Mouse (Mus musculus) intestine, postnatal 0 days (tissue): ENCODE measurements around the gene Fig4. TPM values are rescaled to one million over a fixed set of nuclear protein-coding genes. Genes with fewer than 3 reads are reported as not detected.

Experiments used
- ATAC-seq: fragments of 200-750 bp; cut with Nextera tagmentation; 2 replicates; pipeline ENCODE4 v1.8.0; 2017; ENCODE audit warnings: mild to moderate bottlenecking, moderate TSS enrichment, moderate library complexity
- H3K27ac ChIP-seq: fragments of 300-500 bp; sonication (generic); 2 replicates; pipeline ENCODE4 v1.5.1; 2014; ENCODE audit warnings: mild to moderate bottlenecking, low read depth, low read length, moderate library complexity
- H3K27me3 ChIP-seq: fragments of 300-500 bp; sonication (generic); replicated peaks from 2 replicates; pipeline ENCODE4 v1.6.1; 2014; ENCODE audit warnings: low read length, mixed read lengths; ENCODE audit not compliant: control insufficient read depth, insufficient read depth
- H3K36me3 ChIP-seq: fragments of 300-500 bp; sonication (generic); 2 replicates; pipeline ENCODE4 v1.6.1; 2014; ENCODE audit warnings: mild to moderate bottlenecking, moderate library complexity; ENCODE audit not compliant: control insufficient read depth, insufficient read depth
- H3K4me1 ChIP-seq: fragments of 300-500 bp; sonication (generic); replicated peaks from 2 replicates; pipeline ENCODE4 v1.6.1; 2014; ENCODE audit warnings: antibody characterized with exemption, low read length, mixed read lengths; ENCODE audit not compliant: control insufficient read depth, insufficient read depth
- H3K4me2 ChIP-seq: fragments of 300-500 bp; sonication (generic); replicated peaks from 2 replicates; pipeline ENCODE4 v1.6.1; 2014; ENCODE audit warnings: low read depth, mild to moderate bottlenecking, moderate library complexity
- H3K4me3 ChIP-seq: fragments of 300-500 bp; sonication (generic); 2 replicates; pipeline ENCODE4 v1.5.1; 2014; ENCODE audit warnings: low read depth, low read length
- H3K9ac ChIP-seq: fragments of 300-500 bp; sonication (generic); 2 replicates; pipeline ENCODE4 v1.6.1; 2014; ENCODE audit warnings: mild to moderate bottlenecking, low read depth, low read length
- H3K9me3 ChIP-seq: fragments of 300-500 bp; sonication (generic); 2 replicates; pipeline ENCODE4 v1.6.1; 2016; ENCODE audit warnings: mixed run types; ENCODE audit not compliant: control insufficient read depth
- CTCF ChIP-seq: sonication (generic); IDR thresholded peaks from 2 replicates; pipeline ENCODE4 v1.5.1; 2016; ENCODE audit warnings: low read depth, mild to moderate bottlenecking, control low read depth, antibody characterized with exemption, moderate library complexity
- WGBS: fragments of 180-500 bp; shearing (Covaris S2); extraction: QIAGEN DNeasy Blood & Tissue Kit; methylation state at CpG from one replicate; pipeline ENCODE4 v1.1.7; 2014; 5-methylcytosine and 5-hydroxymethylcytosine counted together
- polyA plus RNA-seq: library from polyadenylated mRNA; unstranded; fragments of >200 nt; fragmentation: Nextera tagmentation; extraction: Ambion mirVana; gene quantifications from 2 replicates; pipeline ENCODE4 v1.2.1, GENCODE M21; 2015

Gene Fig4
- polyA plus RNA-seq, 1 experiment from 2014 or later = 10.6 TPM

DNA sequence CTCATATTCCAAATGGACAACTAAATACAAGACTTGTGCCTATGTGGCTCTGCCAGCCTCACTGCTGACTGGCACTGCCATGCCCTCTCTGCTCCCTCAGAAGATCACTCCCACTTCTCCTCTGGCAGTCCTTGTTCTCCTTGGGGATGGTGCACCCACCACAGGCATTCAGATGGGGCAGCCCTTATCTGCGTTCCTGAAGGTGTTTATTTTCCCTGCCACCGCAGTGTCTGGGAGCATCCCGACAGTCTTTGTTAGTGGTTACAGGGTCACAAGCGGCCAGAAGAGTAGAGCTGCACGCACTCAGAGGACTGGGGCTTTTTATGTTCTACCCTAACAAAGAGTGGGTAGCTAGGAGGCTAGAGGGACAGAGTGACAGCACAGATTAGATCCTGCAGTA lies 98.9 kb downstream of the Fig4 start:
- WGBS = 27% methylated on average over 5 of the region's 5 CpGs
- Histone ChIP-seq H3K4me1 (no peaks in the 10 kb centered on the region), H3K9ac (no peak overlapping the region), H3K4me3 (no peak overlapping the region), H3K36me3 (no peaks in the 10 kb centered on the region), H3K27me3 (no peaks in the 10 kb centered on the region), H3K27ac (no peak overlapping the region), H3K4me2 (no peak overlapping the region), H3K9me3 (no peaks in the 10 kb centered on the region)
- no peak for TF ChIP-seq CTCF
- ATAC-seq = no peak

DNA sequence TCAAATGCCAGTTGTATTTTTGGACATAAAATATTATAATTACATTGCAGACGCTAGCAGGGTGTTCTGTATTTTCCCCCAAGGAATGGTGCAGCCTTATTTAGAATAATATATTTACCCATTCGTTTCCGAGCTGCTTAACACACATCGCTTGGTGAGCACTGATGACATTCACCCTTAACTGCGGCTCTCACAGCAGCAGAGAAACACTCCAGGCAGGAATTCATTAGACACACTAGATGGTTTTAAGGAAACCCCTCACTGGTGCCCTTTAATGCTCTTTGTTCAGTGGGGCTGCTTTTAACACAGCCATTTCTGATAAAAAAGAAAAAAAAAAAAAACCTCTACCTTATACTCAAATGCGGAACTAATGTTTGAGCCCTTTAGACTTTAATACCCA lies 104.3 kb downstream of the Fig4 start:
- Histone ChIP-seq H3K9me3 (no peaks in the 10 kb centered on the region), H3K36me3 (no peaks in the 10 kb centered on the region), H3K27ac (no peak overlapping the region), H3K27me3 (no peaks in the 10 kb centered on the region), H3K4me2 (no peak overlapping the region), H3K4me1 (no peaks in the 10 kb centered on the region), H3K9ac (no peak overlapping the region), H3K4me3 (no peak overlapping the region)
- no peak for TF ChIP-seq CTCF
- no peak for ATAC-seq
- 90% methylated on average over 6 of the region's 6 CpGs for WGBS

DNA sequence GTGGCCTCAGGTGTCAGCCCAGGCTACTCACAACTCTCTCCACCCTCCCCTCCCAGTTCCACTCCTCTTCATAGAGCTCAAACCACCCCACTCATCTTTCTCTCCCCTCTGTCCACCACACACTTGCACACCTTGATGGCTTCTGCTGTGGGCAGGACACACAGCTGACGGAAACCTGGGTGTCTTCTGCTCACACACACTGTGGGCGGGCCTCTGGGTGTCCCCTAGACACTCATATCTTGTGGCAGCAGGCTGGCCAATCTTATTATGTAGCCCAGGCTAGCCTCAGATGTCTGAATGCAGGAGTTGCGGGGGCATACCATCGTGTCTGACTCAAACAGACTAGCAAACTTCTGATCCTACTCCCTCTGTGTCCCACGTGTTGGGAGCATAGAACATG lies 105.3 kb downstream of the Fig4 start:
- no peaks in the 10 kb centered on the region for H3K27me3 ChIP-seq
- H3K27ac ChIP-seq = no peak overlapping the region
- no peak for ATAC-seq
- H3K9ac ChIP-seq = no peak overlapping the region
- H3K4me2 ChIP-seq = no peak overlapping the region
- 92% methylated on average over 5 of the region's 5 CpGs for WGBS
- H3K4me3 ChIP-seq = no peak overlapping the region
- H3K9me3 ChIP-seq = no peaks in the 10 kb centered on the region
- H3K36me3 ChIP-seq = no peaks in the 10 kb centered on the region
- TF ChIP-seq CTCF = no peak
- H3K4me1 ChIP-seq = no peaks in the 10 kb centered on the region

DNA sequence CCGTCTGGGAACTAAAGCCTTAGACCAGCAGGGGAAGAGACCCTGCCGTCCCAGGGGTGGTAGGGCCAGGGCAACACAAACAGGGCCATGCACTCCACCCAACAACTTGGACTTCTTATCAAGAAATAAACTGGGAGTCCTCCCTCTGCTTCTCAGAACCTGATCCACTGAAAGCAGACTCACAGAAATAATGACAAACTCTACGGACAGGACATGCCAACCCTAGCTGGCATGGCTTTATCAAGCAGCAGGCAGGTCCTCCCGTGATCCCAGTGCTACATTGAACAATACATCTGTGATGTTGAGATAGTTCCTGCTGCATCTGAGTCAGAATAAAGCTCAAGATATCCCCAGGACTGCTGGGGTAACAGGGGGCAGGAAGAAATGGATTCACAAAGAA lies 106.8 kb downstream of the Fig4 start:
- H3K9ac ChIP-seq = no peak overlapping the region
- H3K36me3 ChIP-seq = no peaks in the 10 kb centered on the region
- no peak overlapping the region for H3K27ac ChIP-seq
- H3K9me3 ChIP-seq = no peaks in the 10 kb centered on the region
- no peak for TF ChIP-seq CTCF
- no peak overlapping the region for H3K4me2 ChIP-seq
- WGBS = 80% methylated on average over 4 of the region's 4 CpGs
- H3K4me3 ChIP-seq = no peak overlapping the region
- ATAC-seq = no peak
- no peaks in the 10 kb centered on the region for H3K4me1 ChIP-seq
- H3K27me3 ChIP-seq = no peaks in the 10 kb centered on the region

DNA sequence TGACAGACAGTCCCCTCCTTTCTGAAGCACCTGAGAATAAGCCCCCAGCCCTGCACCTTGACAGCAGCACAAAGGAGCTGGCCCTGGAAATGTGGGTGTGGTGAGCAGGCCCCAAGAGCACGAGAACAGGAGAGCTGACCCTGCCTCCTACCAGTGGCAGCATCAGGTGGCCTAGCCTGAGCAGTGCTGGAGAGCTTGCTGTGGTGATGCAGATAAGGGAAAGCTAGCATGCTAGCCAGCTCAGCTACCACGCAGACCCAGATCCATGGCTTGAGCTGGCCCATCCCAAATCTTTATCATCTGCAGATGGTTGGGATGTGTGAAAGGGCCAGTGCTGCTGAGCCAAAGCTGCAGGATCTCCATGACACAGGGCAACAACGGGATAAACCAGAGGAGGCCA lies 113.7 kb downstream of the Fig4 start:
- H3K9ac ChIP-seq = no peak overlapping the region
- TF ChIP-seq CTCF = no peak
- H3K4me1 ChIP-seq = no peaks in the 10 kb centered on the region
- no peaks in the 10 kb centered on the region for H3K27me3 ChIP-seq
- ATAC-seq = no peak
- no peaks in the 10 kb centered on the region for H3K36me3 ChIP-seq
- no peak overlapping the region for H3K4me3 ChIP-seq
- 68% methylated on average over 3 of the region's 3 CpGs for WGBS
- H3K27ac ChIP-seq = no peak overlapping the region
- no peaks in the 10 kb centered on the region for H3K9me3 ChIP-seq
- no peak overlapping the region for H3K4me2 ChIP-seq

DNA sequence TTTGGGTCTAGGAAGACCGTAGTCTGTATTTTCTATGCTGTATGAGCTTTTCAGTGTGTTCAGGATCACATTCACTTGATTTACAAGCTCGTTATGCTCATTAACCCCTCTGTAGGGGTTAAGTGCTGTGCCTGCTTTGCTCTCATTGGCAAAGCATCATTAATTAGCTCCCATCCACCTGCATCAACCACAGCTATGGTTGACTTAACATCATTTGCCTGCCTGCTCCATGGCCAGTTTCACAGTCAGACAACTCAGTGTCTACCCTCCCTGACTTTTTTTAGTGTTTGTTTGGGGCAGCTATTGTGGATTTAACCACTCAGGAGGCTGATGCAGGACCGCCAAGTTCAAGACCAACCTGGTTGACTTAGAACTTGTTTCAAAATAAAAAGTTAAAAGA lies 119.1 kb downstream of the Fig4 start:
- WGBS = 86% methylated on average over 3 of the region's 3 CpGs

DNA sequence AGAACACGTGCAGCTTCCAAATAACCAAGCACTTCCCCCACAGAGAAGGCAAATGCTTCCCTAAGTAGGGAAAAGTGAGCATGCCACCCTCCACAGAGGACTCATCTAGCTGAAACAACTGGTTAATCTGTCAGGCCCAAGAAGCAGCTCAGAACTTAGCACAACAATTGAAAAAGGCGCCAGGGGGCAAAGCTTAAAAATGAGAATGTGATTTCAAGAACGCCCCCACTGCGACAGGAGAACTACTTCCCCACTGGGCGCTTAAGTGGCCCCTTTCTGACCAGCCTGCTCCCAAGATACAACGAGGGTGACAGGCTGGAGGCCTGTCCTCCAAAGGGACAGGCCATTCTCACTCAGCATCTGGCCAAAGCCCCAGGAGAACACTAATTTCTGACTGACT lies 120.4 kb downstream of the Fig4 start:
- no peak for TF ChIP-seq CTCF
- H3K4me1 ChIP-seq = no peaks in the 10 kb centered on the region
- H3K4me2 ChIP-seq = no peak overlapping the region
- WGBS = 33% methylated on average over 6 of the region's 6 CpGs
- no peak overlapping the region for H3K4me3 ChIP-seq
- no peak overlapping the region for H3K9ac ChIP-seq
- H3K27me3 ChIP-seq = no peaks in the 10 kb centered on the region
- no peak for ATAC-seq
- H3K36me3 ChIP-seq = no peaks in the 10 kb centered on the region
- no peak overlapping the region for H3K27ac ChIP-seq
- H3K9me3 ChIP-seq = no peaks in the 10 kb centered on the region

More for the DNA sequence above, 119.1 kb downstream of the Fig4 start:
- Histone ChIP-seq H3K4me2 (no peak overlapping the region), H3K4me3 (no peak overlapping the region), H3K9ac (no peak overlapping the region), H3K27ac (no peak overlapping the region), H3K4me1 (no peaks in the 10 kb centered on the region), H3K9me3 (no peaks in the 10 kb centered on the region), H3K36me3 (no peaks in the 10 kb centered on the region), H3K27me3 (no peaks in the 10 kb centered on the region)
- TF ChIP-seq CTCF = no peak
- no peak for ATAC-seq
